Mouse (Mus musculus) mouse embryonic stem cell (cell line): Measurements from ENCODE around the gene Vmn1r72.
"Not testable (repeated sequence)": the region's sequence is repeated elsewhere in the genome, so short reads cannot be mapped to it uniquely, and the experiment has no call there.

Source experiments
- in situ Hi-C, 2 experiments: fragments of 300-500 bp; cut with MboI; formaldehyde crosslinking; loops; 1 replicate in 1 of 2; 3 replicates in 1 of 2; pipeline ENCODE4 v1.14.3; 2019 to 2020; ENCODE audit warnings: low sequenced_read_pairs in 2 of 2, low pct_unique_long_range_greater_than_20kb in 1 of 2, mixed read lengths in 1 of 2; ENCODE audit not compliant: unreplicated experiment in 1 of 2

Gene Vmn1r72

DNA sequence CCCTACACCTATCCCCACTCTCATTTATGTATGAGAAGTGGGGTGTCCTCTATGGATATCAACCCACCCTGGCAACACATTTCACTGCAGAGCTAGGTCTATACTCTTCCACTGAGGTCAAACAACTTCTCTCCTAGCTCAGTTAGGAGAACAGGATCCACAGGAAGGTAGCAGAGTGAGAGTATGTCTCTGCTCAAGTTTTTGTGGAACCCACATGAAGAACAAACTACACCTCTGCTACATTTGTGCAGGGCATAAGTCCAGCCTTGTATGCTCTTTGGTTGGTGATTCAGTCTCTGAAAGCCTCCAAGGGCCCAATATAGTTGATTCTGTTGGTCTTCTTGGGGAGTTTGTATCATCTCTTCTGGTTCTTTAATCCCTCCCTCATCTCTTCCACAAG is at the start of gene Vmn1r72:
Gene Vmn1r72 (minus strand): TSS at position 101 of the 400 bp plus-strand sequence.
- in situ Hi-C loops: not testable (repeated sequence)

DNA sequence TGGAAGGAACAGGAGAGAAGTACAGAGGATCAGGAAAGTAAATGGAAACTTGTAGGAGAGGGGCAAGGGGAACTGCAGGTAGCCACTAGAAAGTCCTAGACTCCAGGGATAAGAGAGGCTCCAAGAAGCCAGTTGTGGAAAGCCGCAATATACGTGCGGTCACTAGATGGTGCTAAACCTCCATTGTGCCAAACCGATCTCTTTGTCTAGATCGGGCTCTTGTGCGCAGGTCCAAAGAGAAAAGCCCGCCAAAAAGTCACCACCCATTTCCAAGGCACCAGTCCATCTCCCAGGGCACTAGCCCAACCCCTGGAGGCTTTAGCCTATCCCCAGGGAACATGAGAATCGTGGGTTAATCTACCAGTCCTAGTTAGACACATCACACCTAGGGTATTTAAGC is 62.9 kb downstream of the Vmn1r72 start:
- in situ Hi-C loops: not testable (repeated sequence)
